Mouse (Mus musculus) lung, postnatal 0 days (tissue): ENCODE data around the gene Kcnip3.

Experiments used
- CTCF ChIP-seq: IDR thresholded peaks from 2 replicates; pipeline ENCODE4 v1.5.1; 2016; ENCODE audit warnings: antibody characterized with exemption, mild to moderate bottlenecking
- EP300 ChIP-seq: IDR thresholded peaks from 2 replicates; pipeline ENCODE4 v1.6.1; 2016; ENCODE audit warnings: antibody characterized with exemption, mild to moderate bottlenecking, control low read depth

DNA sequence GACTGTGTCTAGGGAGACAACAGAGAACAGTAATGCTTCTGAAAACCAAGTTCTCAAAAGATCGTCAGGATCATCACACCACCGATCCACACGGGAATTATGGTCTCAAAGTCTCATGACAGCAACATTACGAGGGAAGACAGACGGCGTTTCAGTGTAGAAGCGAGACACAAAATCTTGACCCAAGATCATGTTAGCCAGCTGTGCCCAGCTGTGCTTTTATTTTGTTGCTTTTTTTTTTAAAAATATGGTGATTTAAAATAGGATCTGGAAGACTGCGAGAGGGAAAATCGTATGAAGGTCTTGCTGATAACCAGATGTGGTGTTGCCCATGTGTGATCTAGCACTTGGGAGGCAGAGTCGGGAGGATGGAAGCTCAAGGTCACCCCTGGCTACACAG lies 51.2 kb downstream of the Kcnip3 start:
- TF ChIP-seq CTCF (no peak), EP300 (no peak)
